ENCODE assay signal across 18 mouse cellular contexts in the genomic region with DNA sequence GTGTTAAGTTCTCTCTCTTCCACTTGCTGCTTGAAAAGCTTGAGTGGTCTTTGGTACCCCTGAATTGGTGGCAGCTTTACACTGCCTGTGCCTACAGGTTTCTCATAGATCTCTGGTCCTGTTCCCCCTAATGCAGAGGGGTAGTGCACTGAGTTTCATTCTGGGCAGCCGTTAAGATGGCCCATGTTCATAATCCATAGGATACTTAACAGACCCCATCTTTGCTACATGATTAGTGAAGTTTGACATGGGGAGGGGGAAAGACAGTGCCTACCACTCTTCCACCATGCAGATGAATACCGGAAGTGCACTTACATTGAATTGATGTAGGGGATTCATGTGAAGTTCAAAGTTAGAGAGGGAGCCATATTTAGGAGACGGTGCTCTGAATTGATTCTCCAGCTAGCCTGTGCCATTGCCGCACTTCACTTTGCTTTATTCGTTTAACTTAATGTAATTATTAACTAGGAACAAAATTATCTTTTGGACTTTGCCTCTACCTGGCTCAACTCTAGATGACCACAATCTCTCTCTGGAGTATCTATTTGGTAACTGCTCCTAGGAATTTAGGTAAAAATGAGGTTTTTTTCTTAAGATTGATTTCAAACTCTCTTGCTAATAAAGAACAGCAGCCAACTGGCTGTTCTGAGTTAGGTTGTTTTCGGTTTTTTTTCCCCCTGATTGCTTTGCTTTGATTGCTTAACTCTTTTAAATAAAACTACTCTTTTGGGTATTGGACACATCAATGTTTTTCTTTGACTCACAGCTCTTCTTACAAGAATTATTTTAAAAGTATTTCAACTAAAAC.
"Had no signal": no experiment of that assay in that cellular context is flagged by ENCODE, and none has a peak within 500 bp of the region (broad histone marks: within the 10 kb centered on the region; RNA-seq: fewer than 3 reads in every experiment).

No protein-coding gene starts in this region.

- H3K9me3 ChIP-seq: kidney, embryonic 15.5 days; liver, embryonic 15.5 days; midbrain, embryonic 12.5 days had no signal

- H3K9ac ChIP-seq: hindbrain, embryonic 14.5 days; kidney, embryonic 15.5 days; liver, embryonic 15.5 days; lung, embryonic 14.5 days; midbrain, embryonic 12.5 days had no signal

- ATAC-seq: hindbrain, postnatal 0 days; inflammation-experienced regulatory T-cells, adult 6 months; lung, postnatal 0 days; midbrain, embryonic 16.5 days had no signal

- H3K4me1 ChIP-seq: liver, embryonic 15.5 days; midbrain, embryonic 12.5 days had no signal

- H3K36me3 ChIP-seq: kidney, embryonic 15.5 days; liver, embryonic 15.5 days; midbrain, embryonic 12.5 days had no signal

- H3K27ac ChIP-seq: hindbrain, embryonic 14.5 days; hindbrain, postnatal 0 days; layer of hippocampus, adult 2 months; left cerebral cortex, adult 2 months; liver, embryonic 15.5 days; macrophage; midbrain, embryonic 12.5 days; stomach, postnatal 0 days had no signal

- DNase-seq: kidney, postnatal 10 days; layer of hippocampus, postnatal 36 days; lung, embryonic 14.5 days; thymus, adult 2 months; thymus, postnatal 14 days; thymus, postnatal 4 days had no signal

- H3K4me3 ChIP-seq: kidney, embryonic 15.5 days; layer of hippocampus, adult 2 months; left cerebral cortex, adult 2 months; liver, embryonic 15.5 days; midbrain, embryonic 12.5 days had no signal

- H3K27me3 ChIP-seq: kidney, embryonic 15.5 days; liver, embryonic 15.5 days; midbrain, embryonic 12.5 days had no signal

- H3K4me2 ChIP-seq: hindbrain, embryonic 14.5 days; kidney, embryonic 15.5 days; liver, embryonic 15.5 days; lung, embryonic 14.5 days; midbrain, embryonic 12.5 days had no signal
